Mouse (Mus musculus) skeletal muscle tissue, postnatal 0 days (tissue): ENCODE results near the gene Clec2h. TPM values are rescaled to one million over a fixed set of nuclear protein-coding genes. Genes with fewer than 3 reads are reported as not detected.

ENCODE experiments used
- polyA plus RNA-seq: library from polyadenylated mRNA; unstranded; fragments of >200 nt; fragmentation: Nextera tagmentation; extraction: Ambion mirVana; gene quantifications from 2 replicates; pipeline ENCODE4 v1.2.1, GENCODE M21; 2015

The Clec2h gene
- polyA plus RNA-seq, result not detected in 2 replicates

GRCm38 (mm10) chr6:128662206-128662605, at the start of gene Clec2h:
TSS of gene Clec2h (plus strand) at chr6:128662385.

GRCm38 (mm10) chr6:128623433-128623832, 38.8 kb upstream of the Clec2h start, which contains the start of gene Klrb1a:
TSS of gene Klrb1a (minus strand) at chr6:128623533.

DNA sequence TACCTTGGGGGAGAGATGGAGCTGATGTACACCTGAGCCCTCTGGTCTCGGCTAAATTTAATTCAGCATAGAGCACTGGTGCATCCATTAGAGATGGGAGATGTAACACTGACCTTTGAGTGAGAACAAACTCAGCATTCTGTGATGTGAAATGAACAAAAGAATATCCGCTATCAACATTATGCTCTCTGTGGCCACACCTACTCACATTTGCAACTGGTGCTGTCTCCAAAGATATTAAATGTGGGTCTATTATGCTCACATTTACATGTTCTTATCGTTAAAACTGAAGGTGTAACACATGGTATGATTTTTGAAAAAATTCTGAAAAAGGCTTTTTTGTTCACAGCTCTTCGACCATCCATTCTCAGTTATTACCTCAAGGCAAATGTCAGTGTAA, 60.8 kb downstream of the Clec2h start, which contains the start of gene Klrb1:
Klrb1 (minus strand) TSS at position 101 of the 400 bp plus-strand sequence.

Other genes with a start within 250 kb of the Clec2h start
- 17.1 and 19.7 TPM in 2 replicates for gene Itfg2, start 237.5 kb upstream of the Clec2h start, polyA plus RNA-seq
- gene Fkbp4, start 223.7 kb upstream of the Clec2h start, polyA plus RNA-seq, result 115 and 127 TPM in 2 replicates
- 0.94 and 0.99 TPM in 2 replicates for gene Pzp, start 135.7 kb upstream of the Clec2h start, polyA plus RNA-seq
- gene A2ml1, start 80.8 kb upstream of the Clec2h start, polyA plus RNA-seq, result not detected in 2 replicates
- gene Klrb1a, start 38.9 kb upstream of the Clec2h start, polyA plus RNA-seq, result 0.29 and 0.30 TPM in 2 replicates
- not detected in 2 replicates for gene Klrb1, start 60.7 kb downstream of the Clec2h start, polyA plus RNA-seq
- 0.12 and 0.13 TPM in 2 replicates for gene Klrb1c, start 126.8 kb downstream of the Clec2h start, polyA plus RNA-seq
- gene Gm44511, start 163.9 kb downstream of the Clec2h start, polyA plus RNA-seq, result not detected in 2 replicates
- 0.06 and 0.24 TPM in 2 replicates for gene Klrb1b, start 163.9 kb downstream of the Clec2h start, polyA plus RNA-seq
- 0.22 and 0.26 TPM in 2 replicates for gene Clec2i, start 225.2 kb downstream of the Clec2h start, polyA plus RNA-seq
- gene BC035044, start 228.7 kb downstream of the Clec2h start, polyA plus RNA-seq, result 0.18 and 0.43 TPM in 2 replicates